Mouse (Mus musculus) midbrain, embryonic 15.5 days (tissue): ENCODE data around the gene Unc93b1. TPM values are rescaled to one million over a fixed set of nuclear protein-coding genes. Genes with fewer than 3 reads are reported as not detected.
A peak's percentile ranks its signal among the peaks of the same experiment; 100 is the strongest.

Experiments
- ATAC-seq: fragments of 200-750 bp; cut with Nextera tagmentation; replicated peaks from 2 replicates; pipeline ENCODE4 v1.8.0; 2017; ENCODE audit warnings: moderate TSS enrichment
- H3K27ac ChIP-seq: fragments of 300-500 bp; sonication (generic); 2 replicates; pipeline ENCODE4 v1.5.1; 2015; ENCODE audit warnings: mild to moderate bottlenecking, inconsistent platforms
- H3K27me3 ChIP-seq: fragments of 300-500 bp; sonication (generic); replicated peaks from 2 replicates; pipeline ENCODE4 v1.6.1; 2015; ENCODE audit warnings: inconsistent platforms
- H3K36me3 ChIP-seq: fragments of 300-500 bp; sonication (generic); replicated peaks from 2 replicates; pipeline ENCODE4 v1.6.1; 2015; ENCODE audit warnings: inconsistent platforms
- H3K4me1 ChIP-seq: fragments of 300-500 bp; sonication (generic); 2 replicates; pipeline ENCODE4 v1.6.1; 2015; ENCODE audit warnings: inconsistent platforms
- H3K4me2 ChIP-seq: fragments of 300-500 bp; sonication (generic); 2 replicates; pipeline ENCODE4 v1.6.1; 2015; ENCODE audit warnings: inconsistent platforms, mild to moderate bottlenecking, moderate library complexity
- H3K4me3 ChIP-seq: fragments of 300-500 bp; sonication (generic); 2 replicates; pipeline ENCODE4 v1.5.1; 2015; ENCODE audit warnings: mild to moderate bottlenecking, inconsistent platforms
- H3K9ac ChIP-seq: fragments of 300-500 bp; sonication (generic); 2 replicates; pipeline ENCODE4 v1.6.1; 2015; ENCODE audit warnings: mild to moderate bottlenecking, inconsistent platforms
- H3K9me3 ChIP-seq: fragments of 300-500 bp; sonication (generic); 2 replicates; pipeline ENCODE4 v1.6.1; 2016; ENCODE audit warnings: inconsistent platforms
- WGBS: fragments of 180-500 bp; shearing (Covaris S2); methylation state at CpG from one replicate; pipeline ENCODE4 v1.1.7; 2015; ENCODE audit warnings: mixed read lengths; 5-methylcytosine and 5-hydroxymethylcytosine counted together
- polyA plus RNA-seq: library from polyadenylated mRNA; unstranded; fragments of >200 nt; fragmentation: Nextera tagmentation; extraction: Ambion mirVana; gene quantifications from 2 replicates; pipeline ENCODE4 v1.2.1, GENCODE M21; 2015

Unc93b1 gene
- polyA plus RNA-seq, 1 experiment from 2014 or later = 11.8 TPM

GRCm38 (mm10) chr19:3916727-3917126, 18.3 kb upstream of the Unc93b1 start:
- ATAC-seq = no peak
- H3K9ac ChIP-seq = no peak overlapping the region
- H3K4me2 ChIP-seq = no peak overlapping the region
- H3K4me1 ChIP-seq = peaks cover 13% of the 10 kb centered on the region
- WGBS = 70% methylated on average over 11 of the region's 11 CpGs
- H3K9me3 ChIP-seq = no peaks in the 10 kb centered on the region
- H3K4me3 ChIP-seq = no peak overlapping the region
- no peak overlapping the region for H3K27ac ChIP-seq
- H3K27me3 ChIP-seq = no peaks in the 10 kb centered on the region
- H3K36me3 ChIP-seq = no peaks in the 10 kb centered on the region

GRCm38 (mm10) chr19:3919928-3920327, 15.1 kb upstream of the Unc93b1 start:
- Histone ChIP-seq H3K4me3 (no peak overlapping the region), H3K27ac (no peak overlapping the region), H3K4me2 (no peak overlapping the region), H3K27me3 (no peaks in the 10 kb centered on the region), H3K4me1 (no peaks in the 10 kb centered on the region), H3K9me3 (no peaks in the 10 kb centered on the region), H3K9ac (no peak overlapping the region), H3K36me3 (no peaks in the 10 kb centered on the region)
- ATAC-seq = no peak

DNA sequence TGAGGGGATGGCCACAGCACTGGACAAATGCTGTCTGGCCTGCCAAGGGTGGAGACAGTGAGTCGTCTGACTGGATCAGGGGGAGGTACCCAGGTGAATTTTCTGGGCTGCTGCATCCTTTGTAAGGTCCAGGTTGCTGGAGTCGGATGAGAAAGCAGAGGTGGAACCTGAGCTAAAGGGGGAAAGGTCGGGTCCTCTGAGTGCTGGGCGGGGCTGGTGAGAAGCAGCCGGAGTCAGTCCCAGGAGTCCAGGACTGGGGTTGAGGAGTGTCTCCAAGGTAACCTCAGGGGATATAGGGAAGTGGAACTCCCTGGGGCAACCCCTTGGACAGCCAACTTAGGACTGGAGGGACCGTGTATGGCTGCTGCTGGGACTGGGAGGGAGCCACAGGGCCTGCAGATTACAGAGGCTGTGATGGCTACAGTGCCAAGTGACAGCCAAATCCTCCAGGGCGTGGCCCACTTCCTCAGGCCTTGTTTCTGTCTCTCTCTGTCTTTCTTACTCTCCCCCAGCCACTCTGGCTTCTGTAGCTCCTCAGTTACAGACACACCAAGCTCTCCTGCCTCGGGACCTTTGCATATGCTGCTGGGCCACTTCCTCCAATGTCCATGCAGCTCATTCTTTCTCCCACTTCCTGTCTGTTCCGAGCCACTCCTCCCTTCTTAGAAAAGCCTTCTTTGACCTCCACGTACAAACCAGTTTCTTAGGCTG, 12.2 kb upstream of the Unc93b1 start:
- no peak for ATAC-seq
- H3K4me3 ChIP-seq = no peak overlapping the region
- H3K9ac ChIP-seq = no peak overlapping the region
- WGBS = 52% methylated on average over 10 of the region's 10 CpGs
- no peaks in the 10 kb centered on the region for H3K4me1 ChIP-seq
- H3K9me3 ChIP-seq = no peaks in the 10 kb centered on the region
- no peaks in the 10 kb centered on the region for H3K27me3 ChIP-seq
- H3K4me2 ChIP-seq = no peak overlapping the region
- no peak overlapping the region for H3K27ac ChIP-seq
- no peaks in the 10 kb centered on the region for H3K36me3 ChIP-seq

DNA sequence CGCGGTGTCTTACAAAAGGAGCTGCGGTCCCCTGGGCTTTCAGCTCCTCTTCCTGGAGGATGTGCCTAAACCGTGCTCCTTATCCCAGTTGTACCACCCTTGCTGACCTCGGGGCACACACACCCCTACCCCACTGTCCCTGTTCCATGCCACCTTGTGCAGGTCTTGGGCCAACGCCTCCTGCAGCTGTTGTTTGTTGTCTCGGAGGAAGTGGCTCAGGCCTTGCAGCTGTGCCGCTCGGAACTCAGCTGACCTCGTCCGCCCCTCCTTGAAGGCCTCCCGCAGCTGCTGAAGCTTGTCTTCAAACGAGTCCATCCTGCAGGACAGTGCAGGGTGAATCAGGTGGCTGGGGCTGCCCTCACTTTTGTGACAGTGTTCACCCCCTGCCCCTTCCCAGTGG, 11.4 kb upstream of the Unc93b1 start:
- H3K9me3 ChIP-seq = no peaks in the 10 kb centered on the region
- no peaks in the 10 kb centered on the region for H3K36me3 ChIP-seq
- no peak overlapping the region for H3K4me3 ChIP-seq
- no peak overlapping the region for H3K9ac ChIP-seq
- H3K27ac ChIP-seq = no peak overlapping the region
- H3K4me2 ChIP-seq = no peak overlapping the region
- no peaks in the 10 kb centered on the region for H3K27me3 ChIP-seq
- H3K4me1 ChIP-seq = no peaks in the 10 kb centered on the region
- 53% methylated on average over 13 of the region's 13 CpGs for WGBS
- ATAC-seq = no peak

- WGBS = 79% methylated on average over 8 of the region's 8 CpGs
Measured at GRCm38 (mm10) chr19:3924190-3924589, 10.8 kb upstream of the Unc93b1 start.

GRCm38 (mm10) chr19:3924868-3925267, 10.1 kb upstream of the Unc93b1 start:
- H3K36me3 ChIP-seq = no peaks in the 10 kb centered on the region
- WGBS = 96% methylated on average over 7 of the region's 7 CpGs
- H3K9me3 ChIP-seq = no peaks in the 10 kb centered on the region
- H3K27me3 ChIP-seq = no peaks in the 10 kb centered on the region
- no peak overlapping the region for H3K9ac ChIP-seq
- no peak overlapping the region for H3K4me2 ChIP-seq
- ATAC-seq = no peak
- H3K4me1 ChIP-seq = peaks cover 8% of the 10 kb centered on the region; the same call in 1 of the 2 replicates
- no peak overlapping the region for H3K27ac ChIP-seq
- no peak overlapping the region for H3K4me3 ChIP-seq

More at GRCm38 (mm10) chr19:3924190-3924589, 10.8 kb upstream of the Unc93b1 start:
- Histone ChIP-seq H3K4me3 (no peak overlapping the region), H3K9ac (no peak overlapping the region), H3K4me1 (peaks cover 2% of the 10 kb centered on the region; the same call in 1 of the 2 replicates), H3K27ac (no peak overlapping the region), H3K27me3 (no peaks in the 10 kb centered on the region), H3K36me3 (no peaks in the 10 kb centered on the region), H3K9me3 (no peaks in the 10 kb centered on the region), H3K4me2 (no peak overlapping the region)
- no peak for ATAC-seq

DNA sequence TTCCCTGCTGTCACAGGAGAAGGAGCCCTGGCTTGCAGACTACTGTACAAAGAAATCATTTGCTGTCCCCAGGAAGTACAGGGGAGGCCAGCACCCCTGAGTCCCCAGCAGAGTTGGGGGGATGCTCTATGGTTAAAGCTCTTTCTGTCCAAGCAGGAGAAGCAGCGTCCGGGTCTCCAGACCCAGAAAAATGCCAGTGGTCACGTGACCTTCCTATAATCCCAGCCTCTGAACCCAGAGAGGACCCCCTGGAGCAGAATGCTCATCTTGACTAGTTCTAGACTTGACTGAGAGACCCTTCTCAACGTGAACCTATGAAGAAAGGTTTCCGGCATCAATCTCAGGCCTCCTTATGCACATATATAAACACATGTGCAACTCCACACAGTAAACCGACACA, 9.1 kb upstream of the Unc93b1 start:
- H3K9ac ChIP-seq = no peak overlapping the region
- H3K4me1 ChIP-seq = peaks cover 8% of the 10 kb centered on the region; the same call in 1 of the 2 replicates
- no peaks in the 10 kb centered on the region for H3K27me3 ChIP-seq
- H3K9me3 ChIP-seq = no peaks in the 10 kb centered on the region
- 74% methylated on average over 6 of the region's 6 CpGs for WGBS
- ATAC-seq = no peak
- H3K4me3 ChIP-seq = no peak overlapping the region
- H3K27ac ChIP-seq = no peak overlapping the region
- no peaks in the 10 kb centered on the region for H3K36me3 ChIP-seq
- H3K4me2 ChIP-seq = no peak overlapping the region

- H3K4me1 ChIP-seq = peaks cover 8% of the 10 kb centered on the region; the same call in 1 of the 2 replicates
- WGBS = 72% methylated on average over 3 of the region's 3 CpGs
- no peak overlapping the region for H3K4me2 ChIP-seq
- no peak for ATAC-seq
- H3K9ac ChIP-seq = no peak overlapping the region
- no peaks in the 10 kb centered on the region for H3K27me3 ChIP-seq
- no peaks in the 10 kb centered on the region for H3K36me3 ChIP-seq
- no peak overlapping the region for H3K4me3 ChIP-seq
- H3K27ac ChIP-seq = no peak overlapping the region
- H3K9me3 ChIP-seq = no peaks in the 10 kb centered on the region
Measured at GRCm38 (mm10) chr19:3926279-3926678, 8.7 kb upstream of the Unc93b1 start.

GRCm38 (mm10) chr19:3926685-3927084, 8.3 kb upstream of the Unc93b1 start:
- ATAC-seq = no peak
- Histone ChIP-seq H3K27me3 (no peaks in the 10 kb centered on the region), H3K9me3 (no peaks in the 10 kb centered on the region), H3K36me3 (no peaks in the 10 kb centered on the region), H3K27ac (no peak overlapping the region), H3K4me3 (no peak overlapping the region), H3K4me2 (no peak overlapping the region), H3K9ac (no peak overlapping the region), H3K4me1 (peaks cover 8% of the 10 kb centered on the region; the same call in 1 of the 2 replicates)
- 56% methylated on average over 6 of the region's 6 CpGs for WGBS

DNA sequence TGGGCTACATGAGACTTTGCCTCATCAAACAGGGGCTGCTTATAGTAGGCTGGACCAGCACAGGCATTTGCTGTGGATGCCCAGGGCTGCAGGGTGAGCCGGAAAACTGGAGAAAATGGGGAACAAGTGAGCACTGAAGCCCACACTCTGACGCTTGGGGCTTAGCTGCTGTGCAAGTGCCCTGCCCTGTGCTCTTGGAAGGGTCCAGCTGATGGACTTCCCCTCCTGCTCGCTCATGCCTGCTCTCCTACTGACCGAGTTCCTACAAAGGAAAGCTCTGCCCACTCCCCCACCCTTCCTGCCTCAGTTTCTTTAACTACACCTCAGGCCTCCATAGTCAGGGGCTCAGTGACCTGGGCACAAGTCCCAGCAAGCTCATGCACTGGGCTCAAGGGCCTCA, 7.0 kb upstream of the Unc93b1 start:
- Histone ChIP-seq H3K27me3 (no peaks in the 10 kb centered on the region), H3K9ac (no peak overlapping the region), H3K9me3 (no peaks in the 10 kb centered on the region), H3K36me3 (no peaks in the 10 kb centered on the region), H3K27ac (no peak overlapping the region), H3K4me3 (no peak overlapping the region), H3K4me1 (peaks cover 8% of the 10 kb centered on the region; the same call in 1 of the 2 replicates), H3K4me2 (no peak overlapping the region)
- 97% methylated on average over 4 of the region's 4 CpGs for WGBS
- ATAC-seq = no peak

- no peak for ATAC-seq
Measured at GRCm38 (mm10) chr19:3928779-3929178, 6.2 kb upstream of the Unc93b1 start.

GRCm38 (mm10) chr19:3929211-3929941, 5.6 kb upstream of the Unc93b1 start, which contains the start of gene Aldh3b1:
Aldh3b1 (minus strand) TSS chr19:3929808.
- peak within 1 kb of the TSS; percentile 43 for H3K27ac ChIP-seq
- H3K27me3 ChIP-seq = no peaks in the 10 kb centered on the region
- H3K4me3 ChIP-seq = no peak within 1 kb of the TSS
- peak; percentile 60; the same call in 1 of the 2 replicates for ATAC-seq
- peaks cover 8% of the 10 kb centered on the region; the same call in 1 of the 2 replicates for H3K4me1 ChIP-seq
- no peak within 1 kb of the TSS for H3K9ac ChIP-seq
- H3K9me3 ChIP-seq = no peaks in the 10 kb centered on the region
- no peak within 1 kb of the TSS for H3K4me2 ChIP-seq
- H3K36me3 ChIP-seq = no peaks in the 10 kb centered on the region
- 61% methylated on average over 12 of the region's 12 CpGs for WGBS

More at GRCm38 (mm10) chr19:3928779-3929178, 6.2 kb upstream of the Unc93b1 start:
- Histone ChIP-seq H3K4me3 (no peak overlapping the region), H3K4me2 (no peak overlapping the region), H3K36me3 (no peaks in the 10 kb centered on the region), H3K27ac (no peak overlapping the region), H3K27me3 (no peaks in the 10 kb centered on the region), H3K9ac (no peak overlapping the region), H3K9me3 (no peaks in the 10 kb centered on the region), H3K4me1 (peaks cover 8% of the 10 kb centered on the region; the same call in 1 of the 2 replicates)
- 79% methylated on average over 4 of the region's 4 CpGs for WGBS
